Mouse (Mus musculus) liver, embryonic 15.5 days (tissue): ENCODE data around the gene Pla2g1b. TPM values are rescaled to one million over a fixed set of nuclear protein-coding genes. Genes with fewer than 3 reads are reported as not detected.

Experiments
- ATAC-seq: fragments of 200-750 bp; cut with Nextera tagmentation; 2 replicates; pipeline ENCODE4 v1.8.0; 2017; ENCODE audit warnings: moderate number of reproducible peaks, mild to moderate bottlenecking, moderate library complexity; ENCODE audit not compliant: insufficient read depth
- H3K27ac ChIP-seq: fragments of 300-500 bp; sonication (generic); replicated peaks from 2 replicates; pipeline ENCODE4 v1.5.1; 2015; ENCODE audit warnings: mild to moderate bottlenecking, inconsistent platforms
- H3K27me3 ChIP-seq: fragments of 300-500 bp; sonication (generic); 2 replicates; pipeline ENCODE4 v1.6.1; 2015; ENCODE audit warnings: mild to moderate bottlenecking, inconsistent platforms
- H3K36me3 ChIP-seq: fragments of 300-500 bp; sonication (generic); replicated peaks from 2 replicates; pipeline ENCODE4 v1.6.1; 2015; ENCODE audit warnings: moderate library complexity, mild to moderate bottlenecking, inconsistent platforms
- H3K4me1 ChIP-seq: fragments of 300-500 bp; sonication (generic); replicated peaks from 2 replicates; pipeline ENCODE4 v1.6.1; 2015; ENCODE audit warnings: inconsistent platforms
- H3K4me2 ChIP-seq: fragments of 300-500 bp; sonication (generic); 2 replicates; pipeline ENCODE4 v1.6.1; 2015; ENCODE audit warnings: moderate library complexity, mild to moderate bottlenecking, inconsistent platforms
- H3K4me3 ChIP-seq: fragments of 300-500 bp; sonication (generic); replicated peaks from 2 replicates; pipeline ENCODE4 v1.5.1; 2015; ENCODE audit warnings: mild to moderate bottlenecking, inconsistent platforms
- H3K9ac ChIP-seq: fragments of 300-500 bp; sonication (generic); 2 replicates; pipeline ENCODE4 v1.6.1; 2015; ENCODE audit warnings: moderate library complexity, mild to moderate bottlenecking, inconsistent platforms
- H3K9me3 ChIP-seq: fragments of 300-500 bp; sonication (generic); replicated peaks from 2 replicates; pipeline ENCODE4 v1.6.1; 2016; ENCODE audit warnings: inconsistent platforms
- whole genome bisulfite sequencing: fragments of 180-500 bp; shearing (Covaris S2); methylation state at CpG from one replicate; pipeline ENCODE4 v1.1.7; 2015; ENCODE audit warnings: mixed read lengths; ENCODE audit not compliant: insufficient replicate concordance; 5-methylcytosine and 5-hydroxymethylcytosine counted together
- polyA plus RNA-seq: library from polyadenylated mRNA; unstranded; fragments of >200 nt; fragmentation: Nextera tagmentation; extraction: Ambion mirVana; gene quantifications from 2 replicates; pipeline ENCODE4 v1.2.1, GENCODE M21; 2015

Pla2g1b gene
- polyA plus RNA-seq, 1 experiment from 2014 or later, result not detected

- H3K27ac ChIP-seq, result no peak overlapping the region
- H3K4me1 ChIP-seq, result peaks cover 32% of the 10 kb centered on the region
- no peaks in the 10 kb centered on the region for H3K9me3 ChIP-seq
- H3K4me2 ChIP-seq, result peak overlapping the region; percentile 58
- no peak overlapping the region for H3K9ac ChIP-seq
- WGBS, result 17% methylated on average over 22 of the region's 22 CpGs
- H3K4me3 ChIP-seq, result peak overlapping the region; percentile 36
- no peaks in the 10 kb centered on the region for H3K36me3 ChIP-seq
- peaks cover 18% of the 10 kb centered on the region for H3K27me3 ChIP-seq
- ATAC-seq, result peak; percentile 64
Measured at GRCm38 (mm10) chr5:115475337-115476106, 9.5 kb downstream of the Pla2g1b start.

DNA sequence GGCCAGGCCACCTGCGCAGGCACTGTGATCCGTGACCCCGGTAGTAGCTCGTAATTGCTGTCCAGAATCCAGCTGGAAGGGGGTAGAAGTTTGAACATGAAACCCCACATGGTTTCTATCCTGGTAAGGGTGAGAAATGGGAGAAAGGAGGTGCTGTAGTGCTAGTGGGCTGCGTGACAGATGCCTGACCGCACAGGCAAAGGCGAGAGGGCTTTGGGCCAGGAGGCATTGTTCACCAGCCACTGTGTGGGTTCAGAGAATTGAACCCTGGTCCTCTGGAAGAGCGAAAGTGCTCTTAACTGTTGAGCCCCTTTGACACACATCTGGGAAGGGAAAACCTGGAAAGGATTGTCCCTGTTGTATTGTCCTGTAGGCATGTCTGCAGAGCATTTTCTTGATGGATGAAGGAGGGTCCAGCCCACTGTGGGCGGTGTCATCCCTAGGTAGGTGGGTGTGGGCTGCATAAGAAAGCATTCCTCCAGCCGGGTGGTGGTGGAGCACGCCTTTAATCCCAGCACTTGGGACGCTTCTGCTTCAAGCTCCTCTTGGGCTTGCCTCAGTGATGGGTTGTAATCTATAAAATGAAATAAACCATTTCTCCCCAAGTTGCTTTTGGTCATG is 10.2 kb downstream of the Pla2g1b start:
- H3K27ac ChIP-seq, result no peak overlapping the region
- WGBS, result 40% methylated on average over 12 of the region's 12 CpGs
- H3K9ac ChIP-seq, result no peak overlapping the region

DNA sequence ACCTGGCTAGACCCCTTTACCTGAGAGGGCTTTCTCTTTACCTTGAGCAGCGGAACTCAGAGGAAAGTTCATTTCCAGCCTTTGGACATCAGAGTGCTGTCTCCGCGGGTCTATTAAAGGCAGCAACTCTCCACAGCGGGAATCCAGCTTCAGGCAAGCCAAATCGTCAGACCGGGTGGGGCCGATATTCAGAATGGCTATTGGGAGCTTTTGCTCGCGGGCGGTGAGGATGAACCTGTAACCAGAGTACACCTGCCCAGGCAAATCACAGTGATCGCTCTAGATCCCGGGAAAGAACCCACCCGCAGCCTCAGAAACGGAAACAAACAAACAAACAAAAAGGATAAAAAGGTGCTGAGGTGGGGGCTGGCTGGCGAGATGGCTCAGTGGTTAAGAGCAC is 13.5 kb downstream of the Pla2g1b start:
- H3K4me1 ChIP-seq, result peaks cover 31% of the 10 kb centered on the region
- H3K9me3 ChIP-seq, result no peaks in the 10 kb centered on the region
- no peak overlapping the region for H3K9ac ChIP-seq
- H3K4me3 ChIP-seq, result no peak overlapping the region
- peak overlapping the region; percentile 53; the same call in 1 of the 2 replicates for H3K4me2 ChIP-seq
- no peak for ATAC-seq
- 70% methylated on average over 15 of the region's 15 CpGs for WGBS
- H3K36me3 ChIP-seq, result no peaks in the 10 kb centered on the region
- no peak overlapping the region for H3K27ac ChIP-seq
- H3K27me3 ChIP-seq, result peaks cover 4% of the 10 kb centered on the region; the same call in 1 of the 2 replicates

More for the DNA sequence above, 10.2 kb downstream of the Pla2g1b start:
- H3K9me3 ChIP-seq, result no peaks in the 10 kb centered on the region
- no peaks in the 10 kb centered on the region for H3K36me3 ChIP-seq
- H3K4me2 ChIP-seq, result peak overlapping the region; percentile 58
- H3K4me3 ChIP-seq, result peak overlapping the region; percentile 36
- peaks cover 28% of the 10 kb centered on the region for H3K4me1 ChIP-seq
- H3K27me3 ChIP-seq, result peaks cover 15% of the 10 kb centered on the region; the same call in 1 of the 2 replicates
- ATAC-seq, result no peak

DNA sequence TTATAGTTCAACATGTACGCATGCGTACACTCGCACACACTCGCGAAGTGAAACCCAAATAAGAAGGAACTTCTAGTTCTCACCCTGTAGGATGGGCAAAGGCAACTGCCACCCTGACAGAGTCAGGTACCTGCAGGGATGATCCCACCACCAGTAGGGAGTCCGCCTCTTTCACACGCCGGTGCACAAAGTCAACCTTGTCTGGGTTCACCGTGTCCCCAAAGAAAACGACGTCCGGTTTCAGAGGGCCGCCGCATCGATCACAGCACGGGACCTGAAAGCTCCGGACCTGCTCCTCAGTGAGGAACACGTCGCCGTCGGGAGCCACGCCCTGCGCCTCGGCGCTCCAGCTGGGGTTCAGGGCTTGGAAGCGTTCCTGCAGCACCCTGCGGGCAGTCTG is 14.0 kb downstream of the Pla2g1b start:
- no peaks in the 10 kb centered on the region for H3K9me3 ChIP-seq
- no peaks in the 10 kb centered on the region for H3K27me3 ChIP-seq
- no peaks in the 10 kb centered on the region for H3K36me3 ChIP-seq
- H3K4me3 ChIP-seq, result peak overlapping the region; percentile 33
- H3K9ac ChIP-seq, result no peak overlapping the region
- peak overlapping the region; percentile 53 for H3K4me2 ChIP-seq
- ATAC-seq, result no peak
- peaks cover 35% of the 10 kb centered on the region for H3K4me1 ChIP-seq
- 39% methylated on average over 27 of the region's 27 CpGs for WGBS
- no peak overlapping the region for H3K27ac ChIP-seq

DNA sequence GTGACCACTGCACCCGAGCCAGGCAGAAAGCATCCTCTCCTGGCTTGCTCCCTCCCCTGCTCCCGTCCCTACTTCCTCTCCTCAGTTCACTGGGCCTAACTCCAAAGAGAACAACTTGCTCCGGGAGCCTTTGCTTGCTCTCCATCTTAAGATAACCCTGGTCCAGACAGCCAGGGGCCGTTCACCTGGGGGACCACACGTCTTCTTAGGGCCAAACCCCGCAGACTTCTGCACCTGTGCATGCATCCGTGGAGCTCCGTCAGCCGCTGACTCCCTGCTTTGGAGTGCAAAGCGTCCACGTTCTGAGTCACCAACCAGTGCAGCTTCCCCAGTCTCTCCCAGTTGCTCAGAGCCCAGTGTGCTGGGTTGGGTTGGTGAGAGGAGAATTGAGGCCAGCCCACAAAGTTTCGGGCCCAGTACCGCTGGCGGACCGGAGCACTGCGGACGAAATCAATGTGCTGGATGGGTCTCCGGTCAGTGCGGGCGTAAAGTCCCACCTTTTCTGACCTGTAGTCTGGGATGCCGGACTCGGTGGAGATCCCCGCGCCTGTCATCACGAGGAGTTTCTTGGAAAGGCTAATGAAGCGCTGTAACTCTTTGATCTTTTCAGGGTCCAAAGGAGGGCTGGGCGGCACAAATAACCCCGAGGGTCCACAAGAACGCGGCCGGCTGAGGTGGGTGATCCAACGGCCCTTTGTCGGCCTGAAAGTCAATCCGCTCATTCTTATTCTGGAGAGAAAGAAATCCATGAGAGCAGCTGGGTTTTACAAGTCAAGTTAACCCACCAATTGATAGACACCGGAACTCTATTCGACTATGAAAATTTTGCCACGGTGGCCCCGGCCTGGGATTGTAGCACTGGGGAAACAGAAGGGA is 16.6 kb downstream of the Pla2g1b start:
- no peaks in the 10 kb centered on the region for H3K9me3 ChIP-seq
- H3K36me3 ChIP-seq, result no peaks in the 10 kb centered on the region
- no peak overlapping the region for H3K4me3 ChIP-seq
- no peaks in the 10 kb centered on the region for H3K27me3 ChIP-seq
- no peak overlapping the region for H3K4me2 ChIP-seq
- no peak overlapping the region for H3K9ac ChIP-seq
- ATAC-seq, result no peak
- H3K27ac ChIP-seq, result no peak overlapping the region
- H3K4me1 ChIP-seq, result peaks cover 26% of the 10 kb centered on the region
- 70% methylated on average over 38 of the region's 38 CpGs for WGBS

- Histone ChIP-seq H3K9ac (no peak overlapping the region), H3K27ac (no peak overlapping the region), H3K36me3 (no peaks in the 10 kb centered on the region), H3K9me3 (no peaks in the 10 kb centered on the region), H3K4me3 (no peak overlapping the region), H3K4me1 (peaks cover 28% of the 10 kb centered on the region), H3K4me2 (no peak overlapping the region), H3K27me3 (no peaks in the 10 kb centered on the region)
- ATAC-seq, result no peak
- WGBS, result 63% methylated on average over 6 of the region's 6 CpGs
Measured at GRCm38 (mm10) chr5:115483385-115483784, 17.3 kb downstream of the Pla2g1b start.

- Histone ChIP-seq H3K27ac (peak within 1 kb of the TSS; percentile 64), H3K27me3 (no peaks in the 10 kb centered on the region), H3K4me3 (peak within 1 kb of the TSS; percentile 60), H3K36me3 (no peaks in the 10 kb centered on the region), H3K4me2 (peak within 1 kb of the TSS; percentile 81), H3K4me1 (peaks cover 36% of the 10 kb centered on the region), H3K9me3 (no peaks in the 10 kb centered on the region), H3K9ac (peak within 1 kb of the TSS; percentile 66)
- peak; percentile 81 for ATAC-seq
- 7% methylated on average over 30 of the region's 30 CpGs for WGBS
Measured at GRCm38 (mm10) chr5:115483947-115484920, 18.2 kb downstream of the Pla2g1b start, which contains the start of gene Sirt4. Gene Sirt4 (minus strand): TSS chr5:115484725.

- H3K9ac ChIP-seq, result peak overlapping the region; percentile 66
- no peaks in the 10 kb centered on the region for H3K27me3 ChIP-seq
- peak overlapping the region; percentile 81 for H3K4me2 ChIP-seq
- no peaks in the 10 kb centered on the region for H3K9me3 ChIP-seq
- 47% methylated on average over 5 of the region's 5 CpGs for WGBS
- H3K4me1 ChIP-seq, result peaks cover 39% of the 10 kb centered on the region
- H3K27ac ChIP-seq, result peak overlapping the region; percentile 64; the same call in 1 of the 2 replicates
- H3K4me3 ChIP-seq, result peak overlapping the region; percentile 60
- ATAC-seq, result no peak
- no peaks in the 10 kb centered on the region for H3K36me3 ChIP-seq
Measured at GRCm38 (mm10) chr5:115484996-115485395, 18.9 kb downstream of the Pla2g1b start.

GRCm38 (mm10) chr5:115485489-115486205 is 19.6 kb downstream of the Pla2g1b start:
- no peak for ATAC-seq

More at GRCm38 (mm10) chr5:115485489-115486205, 19.6 kb downstream of the Pla2g1b start:
- no peak overlapping the region for H3K4me2 ChIP-seq
- H3K27ac ChIP-seq, result no peak overlapping the region
- no peak overlapping the region for H3K9ac ChIP-seq
- H3K9me3 ChIP-seq, result no peaks in the 10 kb centered on the region
- H3K4me3 ChIP-seq, result no peak overlapping the region
- no peaks in the 10 kb centered on the region for H3K27me3 ChIP-seq
- peaks cover 36% of the 10 kb centered on the region for H3K4me1 ChIP-seq
- no peaks in the 10 kb centered on the region for H3K36me3 ChIP-seq
- WGBS, result 78% methylated on average over 18 of the region's 18 CpGs
